Mouse (Mus musculus): Measurements from ENCODE around the gene Hes7. TPM values are rescaled to one million over a fixed set of nuclear protein-coding genes. Genes with fewer than 3 reads are reported as not detected.

Hes7 gene
- polyA plus RNA-seq, 1 experiment: 0.37 TPM

- DNase-seq (ENCODE audit: low spot score): no peak
Measured at GRCm38 (mm10) chr11:69101604-69102402, 18.4 kb upstream of the Hes7 start.

- no peak for DNase-seq (ENCODE audit: low spot score)
Measured at GRCm38 (mm10) chr11:69102403-69102725, 17.8 kb upstream of the Hes7 start.

DNA sequence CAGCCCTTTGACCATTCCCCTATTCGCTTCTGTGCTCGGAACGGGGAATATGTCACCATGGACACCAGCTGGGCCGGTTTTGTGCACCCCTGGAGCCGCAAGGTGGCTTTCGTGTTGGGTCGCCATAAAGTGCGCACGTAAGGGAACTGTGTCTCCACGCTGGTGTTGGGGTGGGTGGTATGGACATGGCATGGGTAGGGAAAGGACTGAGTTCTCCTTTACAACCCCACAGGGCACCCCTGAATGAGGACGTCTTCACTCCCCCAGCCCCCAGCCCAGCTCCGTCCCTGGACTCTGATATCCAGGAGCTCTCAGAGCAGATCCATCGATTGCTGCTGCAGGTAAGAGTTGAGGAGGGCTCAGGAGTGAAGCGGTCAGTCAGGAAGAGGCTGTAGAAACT lies 17.1 kb upstream of the Hes7 start:
- no peak for DNase-seq (ENCODE audit: low spot score)

DNA sequence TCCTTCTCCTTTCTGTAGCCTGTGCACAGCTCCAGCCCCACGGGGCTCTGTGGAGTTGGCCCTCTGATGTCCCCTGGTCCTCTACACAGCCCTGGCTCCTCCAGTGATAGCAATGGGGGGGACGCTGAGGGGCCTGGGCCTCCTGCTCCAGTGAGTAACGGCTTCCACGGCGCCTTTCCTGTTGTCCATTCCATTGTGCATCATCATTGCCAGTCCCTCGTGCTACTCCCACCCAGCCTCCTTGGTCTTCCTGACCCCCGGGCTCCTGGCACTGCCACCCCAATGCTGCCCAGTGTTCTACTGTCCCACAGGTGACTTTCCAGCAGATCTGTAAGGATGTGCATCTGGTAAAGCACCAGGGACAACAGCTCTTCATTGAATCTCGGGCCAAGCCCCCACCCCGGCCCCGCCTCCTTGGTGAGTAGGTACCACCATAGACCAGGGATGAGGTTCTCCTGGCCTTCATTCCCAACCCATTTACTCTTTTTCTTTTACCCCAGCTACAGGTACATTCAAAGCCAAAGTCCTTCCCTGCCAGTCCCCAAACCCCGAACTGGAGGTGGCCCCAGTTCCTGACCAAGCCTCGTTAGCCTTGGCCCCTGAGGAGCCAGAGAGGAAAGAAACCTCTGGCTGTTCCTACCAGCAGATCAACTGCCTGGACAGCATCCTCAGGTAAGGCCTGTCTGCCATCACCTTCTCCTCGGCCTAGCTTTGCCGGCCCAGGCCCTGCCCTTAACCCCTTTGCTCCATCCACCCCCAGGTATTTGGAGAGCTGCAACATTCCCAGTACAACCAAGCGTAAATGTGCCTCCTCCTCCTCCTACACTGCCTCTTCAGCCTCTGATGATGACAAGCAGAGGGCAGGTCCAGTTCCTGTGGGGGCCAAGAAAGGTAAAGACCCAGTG lies 16.4 kb upstream of the Hes7 start:
- no peak for DNase-seq (ENCODE audit: low spot score)

GRCm38 (mm10) chr11:69104487-69104886 lies 15.7 kb upstream of the Hes7 start:
- DNase-seq (ENCODE audit: low spot score): no peak

DNA sequence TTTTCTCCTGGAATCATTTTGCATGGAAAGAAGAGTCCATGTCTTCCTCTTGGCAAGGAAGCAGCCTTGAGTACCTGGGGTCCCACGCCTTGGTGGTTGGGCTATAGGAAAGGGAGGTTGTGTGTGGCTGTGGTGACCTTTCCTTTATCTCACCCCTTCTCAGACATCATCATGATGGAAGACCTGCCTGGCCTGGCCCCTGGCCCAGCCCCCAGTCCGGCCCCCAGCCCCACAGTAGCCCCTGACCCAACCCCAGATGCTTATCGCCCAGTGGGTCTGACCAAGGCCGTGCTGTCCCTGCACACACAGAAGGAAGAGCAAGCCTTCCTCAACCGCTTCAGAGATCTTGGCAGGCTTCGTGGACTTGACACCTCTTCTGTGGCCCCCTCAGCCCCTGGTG lies 15.0 kb upstream of the Hes7 start:
- no peak for DNase-seq (ENCODE audit: low spot score)

DNA sequence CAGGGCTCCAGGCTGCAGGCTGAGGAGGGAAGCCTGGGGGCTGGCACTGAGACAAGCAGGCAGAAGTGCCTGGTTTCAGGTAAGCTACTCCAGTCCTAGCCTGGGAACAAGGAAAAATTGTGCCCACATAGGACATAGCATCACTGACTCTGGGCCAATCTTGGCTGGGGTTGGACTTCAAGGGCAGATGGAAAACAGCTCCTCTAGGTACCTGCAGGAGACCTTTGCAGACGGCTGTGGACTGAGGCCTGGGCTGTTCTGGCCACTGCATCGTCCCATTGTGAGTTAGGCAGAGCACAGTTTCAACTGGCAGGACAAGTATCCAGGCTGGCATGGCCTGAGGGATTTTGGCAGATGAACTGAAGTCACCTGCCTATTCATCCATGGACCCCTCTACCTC lies 14.4 kb upstream of the Hes7 start:
- no peak for DNase-seq (ENCODE audit: low spot score)

GRCm38 (mm10) chr11:69106299-69106698 lies 13.9 kb upstream of the Hes7 start:
- no peak for DNase-seq (ENCODE audit: low spot score)

GRCm38 (mm10) chr11:69106842-69107241 lies 13.4 kb upstream of the Hes7 start:
- no peak for DNase-seq (ENCODE audit: low spot score)

- no peak for DNase-seq (ENCODE audit: low spot score)
Measured at GRCm38 (mm10) chr11:69107676-69108075, 12.5 kb upstream of the Hes7 start.

GRCm38 (mm10) chr11:69108223-69108622 lies 12.0 kb upstream of the Hes7 start:
- no peak for DNase-seq (ENCODE audit: low spot score)

GRCm38 (mm10) chr11:69109032-69109900 lies 10.9 kb upstream of the Hes7 start:
- no peak for DNase-seq (ENCODE audit: low spot score)

GRCm38 (mm10) chr11:69110319-69111046 lies 9.7 kb upstream of the Hes7 start:
- DNase-seq (ENCODE audit: low spot score): peak; percentile 91

DNA sequence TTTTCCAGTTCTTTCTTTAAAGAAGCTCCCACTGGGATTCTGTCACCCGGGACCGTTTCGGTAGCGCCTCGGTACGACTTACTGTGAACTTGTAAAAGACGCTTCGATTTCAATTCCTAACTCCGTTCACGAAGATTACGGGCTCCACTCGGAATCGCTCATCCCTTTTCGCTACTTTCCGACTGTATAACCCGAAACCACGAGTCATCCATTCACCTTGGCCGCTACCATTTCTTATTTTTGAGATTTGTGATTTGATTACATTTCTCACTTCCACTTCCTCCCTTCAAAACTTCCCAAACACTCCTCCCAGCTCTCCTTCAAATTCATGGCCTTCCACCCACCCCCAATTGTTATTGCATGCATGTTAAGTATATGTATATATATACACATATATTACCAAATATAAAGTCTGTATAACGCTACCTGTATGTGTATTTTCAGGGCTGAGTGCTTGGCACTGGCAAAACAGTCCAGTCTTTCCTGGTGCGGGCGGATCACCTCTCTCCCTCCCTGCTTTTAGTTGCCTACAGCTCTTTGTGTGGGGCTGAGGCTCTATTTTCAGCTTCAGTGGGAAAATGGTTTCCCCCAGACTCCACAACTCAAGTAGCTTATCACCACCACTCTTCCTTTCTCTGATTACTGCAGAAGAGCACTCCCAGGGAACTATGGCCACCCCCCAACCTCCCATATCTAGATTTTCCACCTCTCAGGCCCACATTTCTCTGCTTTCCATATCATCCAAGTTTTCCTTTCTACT lies 9.0 kb upstream of the Hes7 start:
- no peak for DNase-seq (ENCODE audit: low spot score)

GRCm38 (mm10) chr11:69111865-69112264 lies 8.3 kb upstream of the Hes7 start:
- DNase-seq (ENCODE audit: low spot score): no peak

DNA sequence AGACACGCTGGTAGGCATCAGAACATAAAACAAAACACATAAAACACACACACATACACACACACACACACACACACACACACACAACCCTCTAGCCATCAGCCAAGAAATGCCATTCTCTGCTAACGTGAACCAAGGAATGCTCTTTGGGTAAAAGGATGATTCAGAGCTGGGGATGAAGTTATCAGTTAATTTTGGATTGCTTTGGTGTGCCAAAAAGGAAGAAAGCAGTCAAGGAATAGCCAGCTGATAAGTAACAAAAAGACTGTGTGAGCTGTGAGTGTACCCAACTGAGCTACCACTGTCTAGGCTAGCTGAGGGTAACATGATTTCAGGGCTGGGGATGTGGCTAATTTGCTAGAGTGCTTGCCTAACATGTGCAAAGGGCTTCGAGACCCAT lies 6.2 kb upstream of the Hes7 start:
- DNase-seq (ENCODE audit: low spot score): no peak

DNA sequence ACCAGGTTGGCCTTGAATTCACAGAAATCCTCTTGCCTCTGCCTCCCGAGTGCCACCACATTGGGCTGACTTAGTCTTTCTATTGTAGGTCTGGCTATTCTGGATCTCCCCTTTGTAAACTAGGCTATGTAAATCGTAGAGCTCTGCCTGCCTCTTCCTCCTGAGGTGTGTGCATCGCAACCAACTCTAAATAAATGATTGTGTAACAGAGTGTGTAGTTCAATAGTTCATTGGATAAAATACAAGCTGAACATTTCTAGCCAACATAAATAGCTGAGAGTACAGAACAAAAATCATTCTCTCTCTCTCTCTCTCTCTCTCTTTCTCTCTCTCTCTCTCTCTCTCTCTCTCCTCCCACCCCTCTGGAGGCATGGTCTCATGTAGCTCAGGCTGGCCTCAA lies 5.6 kb upstream of the Hes7 start:
- no peak for DNase-seq (ENCODE audit: low spot score)

- DNase-seq (ENCODE audit: low spot score): no peak
Measured at GRCm38 (mm10) chr11:69116843-69117242, 3.4 kb upstream of the Hes7 start.

- DNase-seq (ENCODE audit: low spot score): peak; percentile 69
Measured at GRCm38 (mm10) chr11:69117737-69118695, 2.2 kb upstream of the Hes7 start.

Data from urinary bladder, adult 2 months (tissue).